In genomic region chr8:122294273-122294683, GRCm38 (mm10) we compare ENCODE assay signal across 8 mouse cellular contexts. TPM values are rescaled to one million over a fixed set of nuclear protein-coding genes. Genes with fewer than 3 reads are reported as not detected.
A peak's percentile ranks its signal among the peaks of the same experiment; 100 is the strongest.
DNase-seq lines count a peak whose midpoint lies in the region; ATAC-seq and TF ChIP-seq lines count a peak whose summit lies in the region.

No protein-coding gene starts in this region.

- no peak overlapping the region for H3K27ac ChIP-seq in ES-E14 (ENCODE audit: insufficient read depth, low read depth, low read length, poor library complexity, severe bottlenecking)
- peak overlapping the region; percentile 4 for H3K27ac ChIP-seq in bone marrow, adult 2 months (ENCODE audit: control insufficient read depth, insufficient read depth, low read depth, low read length, poor library complexity)
- peak overlapping the region; percentile 81 for H3K27ac ChIP-seq in heart, embryonic 10.5 days
- H3K27ac ChIP-seq in lung, postnatal 0 days (ENCODE audit: low read length), result peak overlapping the region; percentile 6; the same call in 1 of the 2 replicates
- H3K27ac ChIP-seq in stomach, embryonic 15.5 days, result peak overlapping the region; percentile 28

- ATAC-seq in lung, postnatal 0 days, result peak; percentile 97
- peak; percentile 91 for ATAC-seq in stomach, embryonic 15.5 days (ENCODE audit: insufficient read depth, low FRiP score, low read depth)

- H3K9me3 ChIP-seq in ES-E14 (ENCODE audit: control insufficient read depth, insufficient read depth, low read depth, low read length), result no peaks in the 10 kb centered on the region
- H3K9me3 ChIP-seq in heart, embryonic 10.5 days, result no peaks in the 10 kb centered on the region
- no peaks in the 10 kb centered on the region for H3K9me3 ChIP-seq in lung, postnatal 0 days (ENCODE audit: low read length)
- H3K9me3 ChIP-seq in stomach, embryonic 15.5 days, result no peaks in the 10 kb centered on the region

- no peak overlapping the region; the same call in 1 of the 2 replicates for H3K9ac ChIP-seq in ES-E14 (ENCODE audit: insufficient read depth, low read depth, low read length, poor library complexity, severe bottlenecking)
- no peak overlapping the region for H3K9ac ChIP-seq in lung, postnatal 0 days (replicated peaks; ENCODE audit: low read depth)
- H3K9ac ChIP-seq in stomach, embryonic 15.5 days, result no peak overlapping the region

- peak; percentile 63; the same call in 1 of the 2 replicates for TF ChIP-seq EP300 in lung, postnatal 0 days (IDR thresholded peaks at IDR 0.05)

- H3K4me3 ChIP-seq in ES-E14 (ENCODE audit: insufficient read depth in 1 of 2, low read depth in 1 of 2, low read length in 2 of 2, poor library complexity in 1 of 2, severe bottlenecking in 1 of 2), result 0 out of 4 replicates have a peak overlapping the region, but pooled peaks of 1 of the 2 experiments have one; percentile 42
- H3K4me3 ChIP-seq in bone marrow, adult 2 months (replicated peaks; ENCODE audit: control insufficient read depth, low read depth, low read length), result no peak overlapping the region
- H3K4me3 ChIP-seq in heart, embryonic 10.5 days, result peak overlapping the region; percentile 31
- no peak overlapping the region for H3K4me3 ChIP-seq in lung, postnatal 0 days (ENCODE audit: low read depth, low read length)
- H3K4me3 ChIP-seq in stomach, embryonic 15.5 days (replicated peaks), result no peak overlapping the region

- 24% methylated on average over 7 of the region's 7 CpGs for WGBS in bone marrow, adult 2 months
- WGBS in heart, embryonic 10.5 days, result 1% methylated on average over 7 of the region's 7 CpGs
- WGBS in lung, postnatal 0 days, result 8% methylated on average over 7 of the region's 7 CpGs
- WGBS in stomach, embryonic 15.5 days, result 9% methylated on average over 7 of the region's 7 CpGs

- TF ChIP-seq CTCF in bone marrow, adult 2 months (IDR thresholded peaks at IDR 0.05; ENCODE audit: control insufficient read depth, insufficient read depth, low read length), result no peak
- TF ChIP-seq CTCF in lung, postnatal 0 days (IDR thresholded peaks at IDR 0.05), result no peak

- no peaks in the 10 kb centered on the region for H3K36me3 ChIP-seq in ES-E14 (ENCODE audit: control insufficient read depth, insufficient read depth, low read length, poor library complexity, severe bottlenecking)
- H3K36me3 ChIP-seq in heart, embryonic 10.5 days, result peaks cover 18% of the 10 kb centered on the region
- H3K36me3 ChIP-seq in lung, postnatal 0 days (ENCODE audit: insufficient read depth, low read length), result no peaks in the 10 kb centered on the region
- H3K36me3 ChIP-seq in stomach, embryonic 15.5 days, result no peaks in the 10 kb centered on the region

- no peak overlapping the region for H3K4me2 ChIP-seq in lung, postnatal 0 days (replicated peaks; ENCODE audit: low read depth, low read length)
- 0 out of 2 replicates have a peak overlapping the region, but pooled peaks have one; percentile 21 for H3K4me2 ChIP-seq in stomach, embryonic 15.5 days

- no peak for TF ChIP-seq POLR2A in bone marrow, adult 2 months (IDR thresholded peaks at IDR 0.05; ENCODE audit: borderline replicate concordance, control insufficient read depth, low read depth, low read length)

- in situ Hi-C loops in ES-E14 (cut with MboI; ENCODE audit: low sequenced_read_pairs in 2 of 2, unreplicated experiment in 2 of 2), result no loop called here

- peaks cover 0 to 11% of the 10 kb centered on the region in 2 experiments; a peak in 1 of 4 replicates for H3K4me1 ChIP-seq in ES-E14 (ENCODE audit: control insufficient read depth in 2 of 2, insufficient read depth in 2 of 2, low read length in 2 of 2, poor library complexity in 1 of 2)
- peaks cover 5% of the 10 kb centered on the region for H3K4me1 ChIP-seq in bone marrow, adult 2 months (ENCODE audit: control insufficient read depth, insufficient read depth, low read length)
- H3K4me1 ChIP-seq in heart, embryonic 10.5 days, result peaks cover 100% of the 10 kb centered on the region
- H3K4me1 ChIP-seq in lung, postnatal 0 days (ENCODE audit: insufficient read depth, low read depth, low read length), result peaks cover 4% of the 10 kb centered on the region; the same call in 1 of the 2 replicates
- H3K4me1 ChIP-seq in stomach, embryonic 15.5 days, result peaks cover 80% of the 10 kb centered on the region

- peak; percentile 57 for DNase-seq in ES-E14 (ENCODE audit: low read depth, low spot score)
- peak; percentile 96 for DNase-seq in heart, embryonic 10.5 days (ENCODE audit: low spot score)
- peak; percentile 87 for DNase-seq in kidney, adult 9 months
- DNase-seq in lung, postnatal 0 days (ENCODE audit: low spot score), result peak; percentile 97
- no peak for DNase-seq in left cerebral cortex, adult 8-10 months (ENCODE audit: low spot score in 2 of 2)
- DNase-seq in cerebellum, postnatal 36 days, result no peak

- H3K27me3 ChIP-seq in heart, embryonic 10.5 days (ENCODE audit: insufficient read depth, poor library complexity, severe bottlenecking), result no peaks in the 10 kb centered on the region
- H3K27me3 ChIP-seq in lung, postnatal 0 days (replicated peaks; ENCODE audit: insufficient read depth, low read length), result no peaks in the 10 kb centered on the region
- H3K27me3 ChIP-seq in stomach, embryonic 15.5 days (replicated peaks), result no peaks in the 10 kb centered on the region

TF ChIP-seq in ES-E14, 5 proteins besides CTCF, POLR2A, EP300 and RAD21:
- no peak for TF ChIP-seq CHD2 (IDR thresholded peaks at IDR 0.05; ENCODE audit: low read depth, low read length)
- no peak for TF ChIP-seq MAFK (IDR thresholded peaks at IDR 0.05; ENCODE audit: insufficient read depth, low read depth, low read length)
- TF ChIP-seq ZC3H11A (IDR thresholded peaks at IDR 0.05; ENCODE audit: borderline replicate concordance, low read depth, low read length), result no peak
- no peak for TF ChIP-seq HCFC1 (IDR thresholded peaks at IDR 0.05; ENCODE audit: borderline replicate concordance, insufficient read depth, low read length)
- no peak for TF ChIP-seq ZNF384 (IDR thresholded peaks at IDR 0.05; ENCODE audit: low read depth, low read length)

RNA-seq across cellular contexts. Expression of gene Zfpm1, which starts 12.3 kb away (rescaled TPM):
- 7.8 and 8.5 TPM in 2 replicates for total RNA-seq in ES-E14 (2012; rRNA removed)
- polyA plus RNA-seq in bone marrow, adult 2 months (2011; ENCODE audit: insufficient read depth, insufficient read length, low replicate concordance, missing spikeins), result 125 and 324 TPM in 2 replicates
- 5.7 and 12.8 TPM in 2 replicates for polyA plus RNA-seq in heart, embryonic 10.5 days (2016; fragmentation: Nextera tagmentation; extraction: Ambion mirVana)
- polyA plus RNA-seq in lung, postnatal 0 days (2015; fragmentation: Nextera tagmentation; extraction: Ambion mirVana), result 1.5 and 1.7 TPM in 2 replicates
- 5.6 and 5.7 TPM in 2 replicates for polyA plus RNA-seq in stomach, embryonic 15.5 days (2015; fragmentation: Nextera tagmentation; extraction: Ambion mirVana)
- 10 to 100 TPM; 38.9 to 50.1 (median 44.4) TPM for total RNA-seq in left cerebral cortex, adult 8-10 months (2022)

Comparison
In these comparisons a context has a peak if more than half of its experiments do, and no peak if none do; other contexts are left out.
1. DNase-seq: peak in ES-E14 (single experiment), heart, embryonic 10.5 days (single experiment), kidney, adult 9 months (single experiment) and lung, postnatal 0 days (single experiment); none in left cerebral cortex, adult 8-10 months (0 of 2) and cerebellum, postnatal 36 days (0 of 2).